ENCODE assay signal across 12 mouse cellular contexts in the genomic region with DNA sequence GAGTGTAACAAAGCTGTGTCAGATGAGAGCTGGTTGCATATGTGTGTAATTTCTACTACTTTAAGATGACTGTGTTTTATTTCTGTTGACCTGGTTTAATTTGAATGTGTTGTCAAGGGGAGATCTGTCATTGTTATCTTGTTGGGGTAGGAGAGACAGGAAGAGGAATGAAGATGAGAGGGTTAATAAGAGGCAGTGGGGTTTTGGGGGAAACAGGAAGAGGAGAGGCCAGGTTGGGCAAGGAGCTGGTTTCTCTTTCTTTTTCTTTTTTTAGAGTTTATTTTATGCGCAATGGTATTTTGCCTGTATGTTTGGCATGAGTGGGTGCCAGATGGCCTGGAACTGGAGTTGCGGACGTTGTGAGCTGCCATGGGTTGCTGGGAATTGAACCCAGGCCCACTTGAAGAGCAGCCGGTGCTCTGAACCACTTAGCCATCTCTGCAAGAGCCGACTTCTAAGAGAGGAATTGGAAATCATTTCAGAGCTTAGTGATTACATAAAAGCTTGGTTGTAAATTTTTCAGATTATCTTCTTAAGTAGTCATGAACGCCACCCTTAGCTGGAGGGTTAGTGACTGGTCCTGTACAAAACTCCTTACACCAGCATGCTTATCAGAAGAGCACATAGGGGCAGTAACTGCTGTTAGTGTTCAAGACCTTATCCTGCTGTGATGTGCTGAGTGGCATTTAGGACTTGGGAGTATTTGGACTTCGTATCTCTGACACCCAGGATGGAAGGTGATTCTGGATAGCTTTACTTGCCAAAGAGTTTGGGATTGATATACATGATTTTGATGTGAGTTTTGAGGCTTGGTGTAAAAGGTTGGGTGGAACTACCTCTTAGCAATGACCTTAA.
DNase-seq lines count a peak whose midpoint lies in the region; ATAC-seq lines count a peak whose summit lies in the region.
"Had no signal": no experiment of that assay in that cellular context is flagged by ENCODE, and none has a peak within 500 bp of the region (broad histone marks: within the 10 kb centered on the region; RNA-seq: fewer than 3 reads in every experiment).

No protein-coding gene starts in this region.

- 89% methylated on average over 7 of the region's 7 CpGs for WGBS in forebrain, embryonic 13.5 days

- H3K9ac ChIP-seq in forebrain, embryonic 13.5 days: no peak overlapping the region
- H3K9ac ChIP-seq: forebrain, embryonic 15.5 days; limb, embryonic 13.5 days had no signal

- H3K27ac ChIP-seq in forebrain, embryonic 13.5 days: no peak overlapping the region
- H3K27ac ChIP-seq: embryonic facial prominence, embryonic 10.5 days; forebrain, embryonic 15.5 days; limb, embryonic 13.5 days had no signal

- peaks cover 18% of the 10 kb centered on the region for H3K4me1 ChIP-seq in forebrain, embryonic 13.5 days
- H3K4me1 ChIP-seq: limb, embryonic 13.5 days had no signal

- H3K9me3 ChIP-seq in forebrain, embryonic 13.5 days (replicated peaks): no peaks in the 10 kb centered on the region
- H3K9me3 ChIP-seq: embryonic facial prominence, embryonic 10.5 days; forebrain, embryonic 15.5 days; limb, embryonic 13.5 days had no signal

- ATAC-seq in activated CD4-positive, CD25-positive, alpha-beta regulatory T cell, adult 4 months: peak; percentile 92
- peak; percentile 90 for ATAC-seq in megakaryocyte, adult 5-6 weeks (ENCODE audit: poor library complexity, severe bottlenecking)
- ATAC-seq in forebrain, embryonic 13.5 days: no peak
- ATAC-seq: forebrain, embryonic 15.5 days; hindbrain, embryonic 16.5 days had no signal

- peak; percentile 3 to 5 for DNase-seq in B cell, adult 2 months
- peak; percentile 47 to 59 for DNase-seq in cerebellum, postnatal 14 days
- no peak for DNase-seq in layer of hippocampus, postnatal 10 days (ENCODE audit: low spot score in 2 of 2)
- DNase-seq in ovary, postnatal 10 days (ENCODE audit: low spot score): no peak
- DNase-seq in gastrocnemius, adult 8-10 months (ENCODE audit: low spot score in 2 of 2): no peak

- H3K36me3 ChIP-seq in forebrain, embryonic 13.5 days (ENCODE audit: poor library complexity, severe bottlenecking): no peaks in the 10 kb centered on the region
- H3K36me3 ChIP-seq: embryonic facial prominence, embryonic 10.5 days; forebrain, embryonic 15.5 days; limb, embryonic 13.5 days had no signal

- no peak overlapping the region for H3K4me3 ChIP-seq in forebrain, embryonic 13.5 days
- H3K4me3 ChIP-seq: embryonic facial prominence, embryonic 10.5 days; forebrain, embryonic 15.5 days; limb, embryonic 13.5 days had no signal

- H3K27me3 ChIP-seq in forebrain, embryonic 13.5 days: no peaks in the 10 kb centered on the region
- H3K27me3 ChIP-seq: forebrain, embryonic 15.5 days; limb, embryonic 13.5 days had no signal

- no peak overlapping the region for H3K4me2 ChIP-seq in forebrain, embryonic 13.5 days
- H3K4me2 ChIP-seq: forebrain, embryonic 15.5 days; limb, embryonic 13.5 days had no signal

Comparison
In these comparisons a context has a peak if more than half of its experiments do, and no peak if none do; other contexts are left out.
1. DNase-seq: peak in B cell, adult 2 months (2 of 2) and cerebellum, postnatal 14 days (2 of 2); none in layer of hippocampus, postnatal 10 days (0 of 2), ovary, postnatal 10 days (single experiment) and gastrocnemius, adult 8-10 months (0 of 2).